Mouse (Mus musculus) lung, postnatal 0 days (tissue): ENCODE data around the gene Arhgef10l.

Experiments
- CTCF ChIP-seq: IDR thresholded peaks from 2 replicates; pipeline ENCODE4 v1.5.1; 2016; ENCODE audit warnings: antibody characterized with exemption, mild to moderate bottlenecking
- EP300 ChIP-seq: IDR thresholded peaks from 2 replicates; pipeline ENCODE4 v1.6.1; 2016; ENCODE audit warnings: antibody characterized with exemption, mild to moderate bottlenecking, control low read depth

GRCm38 (mm10) chr4:140582390-140583088 lies 83.3 kb downstream of the Arhgef10l start:
- TF ChIP-seq CTCF (no peak), EP300 (no peak)
